Mouse (Mus musculus): ENCODE data around the gene Pxk. TPM values are rescaled to one million over a fixed set of nuclear protein-coding genes. Genes with fewer than 3 reads are reported as not detected.

Pxk gene
- polyA plus RNA-seq, 1 experiment from 2014 or later, result 37.6 TPM

- no peak overlapping the region for H3K4me3 ChIP-seq (ENCODE audit: low read depth, low read length)
- H3K4me1 ChIP-seq (ENCODE audit: control insufficient read depth, insufficient read depth, low read length), result no peaks in the 10 kb centered on the region
- no peak overlapping the region for H3K9ac ChIP-seq (ENCODE audit: low read depth, low read length)
- no peaks in the 10 kb centered on the region for H3K9me3 ChIP-seq (ENCODE audit: control insufficient read depth, low read length)
- DNase-seq (ENCODE audit: low spot score) (no peak), ATAC-seq (ENCODE audit: low read depth) (no peak)
- 38% methylated on average over 3 of the region's 3 CpGs for WGBS
- H3K4me2 ChIP-seq (ENCODE audit: low read depth, low read length), result no peak overlapping the region
- H3K27me3 ChIP-seq (replicated peaks; ENCODE audit: control insufficient read depth, insufficient read depth, low read length), result no peaks in the 10 kb centered on the region
- peaks cover 14% of the 10 kb centered on the region; the same call in 1 of the 2 replicates for H3K36me3 ChIP-seq (ENCODE audit: control insufficient read depth, insufficient read depth, low read length)
- H3K27ac ChIP-seq (replicated peaks; ENCODE audit: low read depth, low read length), result no peak overlapping the region
These were observed 3.0 kb upstream of the Pxk start for GRCm38 (mm10) chr14:8094931-8095561.

DNA sequence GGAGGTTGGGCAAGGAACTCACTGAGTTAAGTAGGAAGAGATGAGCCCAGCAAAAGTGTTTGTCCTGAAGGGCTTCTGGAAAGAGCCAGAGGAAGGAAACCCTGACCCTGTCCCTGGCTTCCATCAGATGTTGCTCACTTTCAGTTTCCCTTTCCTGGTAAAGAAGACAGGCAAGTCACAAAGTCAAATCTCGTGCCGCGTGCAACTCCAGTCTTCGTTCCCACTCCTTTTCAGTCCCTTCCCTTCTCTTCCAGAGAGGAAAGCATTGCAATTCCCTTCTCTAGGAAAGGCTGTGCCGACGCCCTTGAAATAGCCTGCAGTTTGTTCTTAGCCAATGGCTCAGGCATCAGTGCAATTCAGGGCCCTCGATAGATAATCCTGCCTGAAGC lies 2.5 kb upstream of the Pxk start:
- no peak overlapping the region; the same call in 1 of the 2 replicates for H3K4me2 ChIP-seq (ENCODE audit: low read depth, low read length)
- no peaks in the 10 kb centered on the region for H3K9me3 ChIP-seq (ENCODE audit: control insufficient read depth, low read length)
- peaks cover 9% of the 10 kb centered on the region; the same call in 1 of the 2 replicates for H3K36me3 ChIP-seq (ENCODE audit: control insufficient read depth, insufficient read depth, low read length)
- WGBS, result 60% methylated on average over 7 of the region's 7 CpGs
- ATAC-seq (ENCODE audit: low read depth), result no peak
- DNase-seq (ENCODE audit: low spot score), result no peak
- no peaks in the 10 kb centered on the region for H3K4me1 ChIP-seq (ENCODE audit: control insufficient read depth, insufficient read depth, low read length)
- H3K4me3 ChIP-seq (ENCODE audit: low read depth, low read length), result no peak overlapping the region
- H3K9ac ChIP-seq (ENCODE audit: low read depth, low read length), result no peak overlapping the region
- no peak overlapping the region for H3K27ac ChIP-seq (replicated peaks; ENCODE audit: low read depth, low read length)
- no peaks in the 10 kb centered on the region for H3K27me3 ChIP-seq (replicated peaks; ENCODE audit: control insufficient read depth, insufficient read depth, low read length)

GRCm38 (mm10) chr14:8098687-8098995 lies 630 bp downstream of the Pxk start:
- Histone ChIP-seq H3K36me3 (ENCODE audit: control insufficient read depth, insufficient read depth, low read length) (no peaks in the 10 kb centered on the region), H3K4me2 (ENCODE audit: low read depth, low read length) (peak overlapping the region; percentile 76), H3K9me3 (ENCODE audit: control insufficient read depth, low read length) (no peaks in the 10 kb centered on the region), H3K27me3 (replicated peaks; ENCODE audit: control insufficient read depth, insufficient read depth, low read length) (no peaks in the 10 kb centered on the region), H3K27ac (replicated peaks; ENCODE audit: low read depth, low read length) (no peak overlapping the region; the same call in 1 of the 2 replicates), H3K4me1 (ENCODE audit: control insufficient read depth, insufficient read depth, low read length) (no peaks in the 10 kb centered on the region), H3K4me3 (ENCODE audit: low read depth, low read length) (peak overlapping the region; percentile 85), H3K9ac (ENCODE audit: low read depth, low read length) (peak overlapping the region; percentile 78)
- under 1% methylated on average over 5 of the region's 5 CpGs for WGBS
- DNase-seq (ENCODE audit: low spot score) (peak; percentile 42), ATAC-seq (ENCODE audit: low read depth) (0 out of 2 replicates have a peak, but pooled peaks have one; percentile 10)

DNA sequence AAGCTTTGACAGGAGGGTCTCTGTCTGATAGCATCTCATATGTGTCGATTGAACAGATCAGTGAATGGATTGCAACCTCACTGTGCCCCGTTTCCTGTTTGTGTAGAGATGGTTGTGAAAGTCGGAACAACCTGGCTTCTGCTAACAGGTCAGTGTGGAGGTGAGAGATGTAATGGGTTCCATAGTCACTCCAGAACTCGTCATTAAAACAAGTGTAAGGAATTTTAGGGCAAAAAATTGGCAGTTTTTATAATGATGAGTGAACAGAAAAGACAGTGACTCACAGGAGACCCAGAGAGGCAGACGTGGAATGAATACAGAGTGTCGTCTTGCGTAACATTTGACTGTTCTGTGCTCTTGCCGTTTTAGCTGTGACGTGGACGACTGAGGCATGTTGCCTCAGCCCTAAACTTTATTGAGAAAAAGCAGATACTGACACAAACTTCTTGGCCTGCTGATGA lies 1.6 kb downstream of the Pxk start:
- ATAC-seq (ENCODE audit: low read depth) (no peak), DNase-seq (ENCODE audit: low spot score) (no peak)
- 50% methylated on average over 10 of the region's 10 CpGs for WGBS
- no peaks in the 10 kb centered on the region for H3K36me3 ChIP-seq (ENCODE audit: control insufficient read depth, insufficient read depth, low read length)
- H3K27ac ChIP-seq (replicated peaks; ENCODE audit: low read depth, low read length), result no peak overlapping the region
- peak overlapping the region; percentile 76 for H3K4me2 ChIP-seq (ENCODE audit: low read depth, low read length)
- H3K4me1 ChIP-seq (ENCODE audit: control insufficient read depth, insufficient read depth, low read length), result no peaks in the 10 kb centered on the region
- 0 out of 2 replicates have a peak overlapping the region, but pooled peaks have one; percentile 38 for H3K9ac ChIP-seq (ENCODE audit: low read depth, low read length)
- H3K4me3 ChIP-seq (ENCODE audit: low read depth, low read length), result peak overlapping the region; percentile 85; the same call in 1 of the 2 replicates
- H3K9me3 ChIP-seq (ENCODE audit: control insufficient read depth, low read length), result no peaks in the 10 kb centered on the region
- no peaks in the 10 kb centered on the region for H3K27me3 ChIP-seq (replicated peaks; ENCODE audit: control insufficient read depth, insufficient read depth, low read length)

GRCm38 (mm10) chr14:8101886-8102285 lies 3.9 kb downstream of the Pxk start:
- H3K4me3 ChIP-seq (ENCODE audit: low read depth, low read length), result no peak overlapping the region

GRCm38 (mm10) chr14:8102676-8103075 lies 4.7 kb downstream of the Pxk start:
- no peak overlapping the region for H3K4me3 ChIP-seq (ENCODE audit: low read depth, low read length)
- H3K4me1 ChIP-seq (ENCODE audit: control insufficient read depth, insufficient read depth, low read length), result no peaks in the 10 kb centered on the region
- no peak for DNase-seq (ENCODE audit: low spot score)
- H3K27ac ChIP-seq (replicated peaks; ENCODE audit: low read depth, low read length), result no peak overlapping the region
- ATAC-seq (ENCODE audit: low read depth), result no peak
- H3K36me3 ChIP-seq (ENCODE audit: control insufficient read depth, insufficient read depth, low read length), result no peaks in the 10 kb centered on the region
- no peaks in the 10 kb centered on the region for H3K27me3 ChIP-seq (replicated peaks; ENCODE audit: control insufficient read depth, insufficient read depth, low read length)
- WGBS, result 81% methylated on average over 11 of the region's 12 CpGs
- H3K4me2 ChIP-seq (ENCODE audit: low read depth, low read length), result no peak overlapping the region
- H3K9me3 ChIP-seq (ENCODE audit: control insufficient read depth, low read length), result no peaks in the 10 kb centered on the region
- no peak overlapping the region for H3K9ac ChIP-seq (ENCODE audit: low read depth, low read length)

More at GRCm38 (mm10) chr14:8101886-8102285, 3.9 kb downstream of the Pxk start:
- H3K9ac ChIP-seq (ENCODE audit: low read depth, low read length), result no peak overlapping the region
- H3K36me3 ChIP-seq (ENCODE audit: control insufficient read depth, insufficient read depth, low read length), result no peaks in the 10 kb centered on the region
- no peak overlapping the region for H3K4me2 ChIP-seq (ENCODE audit: low read depth, low read length)
- no peaks in the 10 kb centered on the region for H3K27me3 ChIP-seq (replicated peaks; ENCODE audit: control insufficient read depth, insufficient read depth, low read length)
- H3K27ac ChIP-seq (replicated peaks; ENCODE audit: low read depth, low read length), result no peak overlapping the region
- H3K4me1 ChIP-seq (ENCODE audit: control insufficient read depth, insufficient read depth, low read length), result no peaks in the 10 kb centered on the region
- H3K9me3 ChIP-seq (ENCODE audit: control insufficient read depth, low read length), result no peaks in the 10 kb centered on the region
- 88% methylated on average over 8 of the region's 8 CpGs for WGBS
- ATAC-seq (ENCODE audit: low read depth) (no peak), DNase-seq (ENCODE audit: low spot score) (no peak)

GRCm38 (mm10) chr14:8108047-8108446 lies 10.0 kb downstream of the Pxk start:
- Histone ChIP-seq H3K4me1 (ENCODE audit: control insufficient read depth, insufficient read depth, low read length) (no peaks in the 10 kb centered on the region), H3K27ac (replicated peaks; ENCODE audit: low read depth, low read length) (no peak overlapping the region), H3K9me3 (ENCODE audit: control insufficient read depth, low read length) (no peaks in the 10 kb centered on the region), H3K36me3 (ENCODE audit: control insufficient read depth, insufficient read depth, low read length) (no peaks in the 10 kb centered on the region), H3K4me3 (ENCODE audit: low read depth, low read length) (no peak overlapping the region), H3K4me2 (ENCODE audit: low read depth, low read length) (no peak overlapping the region), H3K27me3 (replicated peaks; ENCODE audit: control insufficient read depth, insufficient read depth, low read length) (no peaks in the 10 kb centered on the region), H3K9ac (ENCODE audit: low read depth, low read length) (no peak overlapping the region)
- ATAC-seq (ENCODE audit: low read depth) (no peak), DNase-seq (ENCODE audit: low spot score) (no peak)
- WGBS, result 78% methylated on average over 4 of the region's 4 CpGs

GRCm38 (mm10) chr14:8108976-8109375 lies 11.0 kb downstream of the Pxk start:
- Histone ChIP-seq H3K4me3 (ENCODE audit: low read depth, low read length) (no peak overlapping the region), H3K27ac (replicated peaks; ENCODE audit: low read depth, low read length) (no peak overlapping the region), H3K9me3 (ENCODE audit: control insufficient read depth, low read length) (no peaks in the 10 kb centered on the region), H3K36me3 (ENCODE audit: control insufficient read depth, insufficient read depth, low read length) (no peaks in the 10 kb centered on the region), H3K4me2 (ENCODE audit: low read depth, low read length) (no peak overlapping the region), H3K27me3 (replicated peaks; ENCODE audit: control insufficient read depth, insufficient read depth, low read length) (no peaks in the 10 kb centered on the region), H3K4me1 (ENCODE audit: control insufficient read depth, insufficient read depth, low read length) (no peaks in the 10 kb centered on the region), H3K9ac (ENCODE audit: low read depth, low read length) (no peak overlapping the region)
- no peak for ATAC-seq (ENCODE audit: low read depth)
- 86% methylated on average over 1 of the region's 1 CpGs for WGBS
- DNase-seq (ENCODE audit: low spot score), result no peak

GRCm38 (mm10) chr14:8111545-8111944 lies 13.5 kb downstream of the Pxk start:
- WGBS, result 82% methylated on average over 6 of the region's 6 CpGs
- no peak overlapping the region for H3K4me3 ChIP-seq (ENCODE audit: low read depth, low read length)
- no peak overlapping the region for H3K9ac ChIP-seq (ENCODE audit: low read depth, low read length)
- DNase-seq (ENCODE audit: low spot score), result no peak
- ATAC-seq (ENCODE audit: low read depth), result no peak
- H3K36me3 ChIP-seq (ENCODE audit: control insufficient read depth, insufficient read depth, low read length), result no peaks in the 10 kb centered on the region
- H3K9me3 ChIP-seq (ENCODE audit: control insufficient read depth, low read length), result no peaks in the 10 kb centered on the region
- H3K4me2 ChIP-seq (ENCODE audit: low read depth, low read length), result no peak overlapping the region
- no peaks in the 10 kb centered on the region for H3K4me1 ChIP-seq (ENCODE audit: control insufficient read depth, insufficient read depth, low read length)
- no peaks in the 10 kb centered on the region for H3K27me3 ChIP-seq (replicated peaks; ENCODE audit: control insufficient read depth, insufficient read depth, low read length)
- H3K27ac ChIP-seq (replicated peaks; ENCODE audit: low read depth, low read length), result no peak overlapping the region
